Mouse (Mus musculus) hindbrain, postnatal 0 days (tissue): ENCODE data around the gene Hdac9. TPM values are rescaled to one million over a fixed set of nuclear protein-coding genes. Genes with fewer than 3 reads are reported as not detected.

Source experiments
- ATAC-seq: fragments of 200-750 bp; cut with Nextera tagmentation; 2 replicates; pipeline ENCODE4 v1.8.0; 2017; ENCODE audit warnings: mild to moderate bottlenecking, moderate TSS enrichment, moderate library complexity
- DNase-seq: peaks from one replicate; pipeline ENCODE4 v3.0.0-alpha.2; 2015; ENCODE audit warnings: low spot score
- H3K27ac ChIP-seq: fragments of 300-500 bp; sonication (generic); 2 replicates; pipeline ENCODE4 v1.5.1; 2014; ENCODE audit warnings: mild to moderate bottlenecking
- H3K27me3 ChIP-seq: fragments of 300-500 bp; sonication (generic); 2 replicates; pipeline ENCODE4 v1.6.1; 2014; ENCODE audit warnings: low read length, mixed read lengths; ENCODE audit not compliant: insufficient read depth
- H3K36me3 ChIP-seq: fragments of 300-500 bp; sonication (generic); 2 replicates; pipeline ENCODE4 v1.6.1; 2014; ENCODE audit warnings: low read length, mixed read lengths; ENCODE audit not compliant: insufficient read depth
- H3K4me1 ChIP-seq: fragments of 300-500 bp; sonication (generic); 2 replicates; pipeline ENCODE4 v1.6.1; 2014; ENCODE audit warnings: antibody characterized with exemption, low read length, mixed read lengths; ENCODE audit not compliant: insufficient read depth
- H3K4me2 ChIP-seq: fragments of 300-500 bp; sonication (generic); 2 replicates; pipeline ENCODE4 v1.6.1; 2014; ENCODE audit warnings: low read depth, mild to moderate bottlenecking, low read length, moderate library complexity, mixed read lengths
- H3K4me3 ChIP-seq: fragments of 300-500 bp; sonication (generic); 2 replicates; pipeline ENCODE4 v1.5.1; 2014; ENCODE audit warnings: low read length
- H3K9ac ChIP-seq: fragments of 300-500 bp; sonication (generic); replicated peaks from 2 replicates; pipeline ENCODE4 v1.6.1; 2014; ENCODE audit warnings: mild to moderate bottlenecking, low read length, moderate library complexity, mixed read lengths
- H3K9me3 ChIP-seq: fragments of 300-500 bp; sonication (generic); 2 replicates; pipeline ENCODE4 v1.6.1; 2016; ENCODE audit warnings: low read length, mixed read lengths
- CTCF ChIP-seq: IDR thresholded peaks from 2 replicates; pipeline ENCODE4 v1.5.1; 2016; ENCODE audit warnings: antibody characterized with exemption, control low read depth, low read depth
- WGBS: fragments of 180-500 bp; shearing (Covaris S2); extraction: QIAGEN DNeasy Blood & Tissue Kit; methylation state at CpG from one replicate; pipeline ENCODE4 v1.1.7; 2014; 5-methylcytosine and 5-hydroxymethylcytosine counted together
- polyA plus RNA-seq: library from polyadenylated mRNA; unstranded; fragments of >200 nt; fragmentation: Nextera tagmentation; extraction: Ambion mirVana; gene quantifications from 2 replicates; pipeline ENCODE4 v1.2.1, GENCODE M21; 2015
- total RNA-seq: library from RNA; depleted of rRNA; stranded (reverse); fragments of >200 nt; gene quantifications from 2 replicates; pipeline ENCODE4 v1.2.3, GENCODE M21; 2014

Gene Hdac9
- total and polyA plus RNA-seq, 2 experiments from 2014 or later, result 12.2 to 14.8 TPM

GRCm38 (mm10) chr12:34489629-34490028 is 427.3 kb downstream of the Hdac9 start:
- no peak overlapping the region for H3K9ac ChIP-seq
- H3K4me3 ChIP-seq, result no peak overlapping the region
- no peaks in the 10 kb centered on the region for H3K9me3 ChIP-seq
- no peaks in the 10 kb centered on the region for H3K27me3 ChIP-seq
- H3K27ac ChIP-seq, result no peak overlapping the region
- no peaks in the 10 kb centered on the region for H3K4me1 ChIP-seq
- no peaks in the 10 kb centered on the region for H3K36me3 ChIP-seq
- no peak for TF ChIP-seq CTCF
- H3K4me2 ChIP-seq, result no peak overlapping the region
- DNase-seq (no peak), ATAC-seq (no peak)

- Histone ChIP-seq H3K27ac (no peak overlapping the region), H3K9me3 (no peaks in the 10 kb centered on the region), H3K4me1 (no peaks in the 10 kb centered on the region), H3K4me3 (no peak overlapping the region), H3K9ac (no peak overlapping the region), H3K36me3 (no peaks in the 10 kb centered on the region), H3K4me2 (no peak overlapping the region), H3K27me3 (no peaks in the 10 kb centered on the region)
- ATAC-seq, result no peak
- 92% methylated on average over 1 of the region's 1 CpGs for WGBS
- DNase-seq, result no peak
- TF ChIP-seq CTCF, result no peak
Measured at GRCm38 (mm10) chr12:34487666-34488065, 429.2 kb downstream of the Hdac9 start.

- 80% methylated on average over 3 of the region's 3 CpGs for WGBS
- Histone ChIP-seq H3K9me3 (no peaks in the 10 kb centered on the region), H3K27me3 (no peaks in the 10 kb centered on the region), H3K36me3 (no peaks in the 10 kb centered on the region), H3K4me1 (no peaks in the 10 kb centered on the region), H3K4me2 (no peak overlapping the region), H3K27ac (no peak overlapping the region), H3K9ac (no peak overlapping the region), H3K4me3 (no peak overlapping the region)
- TF ChIP-seq CTCF, result no peak
- DNase-seq (no peak), ATAC-seq (no peak)
Measured at GRCm38 (mm10) chr12:34487021-34487420, 429.9 kb downstream of the Hdac9 start.

DNA sequence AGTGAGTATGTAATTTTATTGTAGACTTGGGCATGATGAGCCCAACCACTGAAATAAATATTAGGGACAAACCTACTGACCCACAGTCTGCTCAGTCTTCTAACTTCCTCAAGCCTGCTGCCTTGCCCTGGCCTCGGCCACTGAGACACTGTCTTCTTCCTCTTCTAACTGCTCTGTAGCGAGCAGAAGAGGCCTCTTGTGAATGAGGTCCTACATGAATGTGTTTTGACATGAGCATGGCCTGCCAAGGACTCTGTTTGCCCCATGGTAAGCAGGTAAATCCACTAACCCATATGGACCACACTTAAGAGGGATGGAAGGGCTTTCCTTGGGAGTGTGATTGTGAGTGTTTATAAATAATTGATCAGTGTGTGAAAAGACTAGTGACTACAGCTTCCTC is 430.9 kb downstream of the Hdac9 start:
- no peak overlapping the region for H3K9ac ChIP-seq
- no peak for DNase-seq
- no peaks in the 10 kb centered on the region for H3K36me3 ChIP-seq
- H3K4me3 ChIP-seq, result no peak overlapping the region
- 89% methylated on average over 2 of the region's 2 CpGs for WGBS
- no peaks in the 10 kb centered on the region for H3K27me3 ChIP-seq
- H3K27ac ChIP-seq, result no peak overlapping the region
- ATAC-seq, result no peak
- TF ChIP-seq CTCF, result no peak
- H3K4me1 ChIP-seq, result no peaks in the 10 kb centered on the region
- no peak overlapping the region for H3K4me2 ChIP-seq
- no peaks in the 10 kb centered on the region for H3K9me3 ChIP-seq

DNA sequence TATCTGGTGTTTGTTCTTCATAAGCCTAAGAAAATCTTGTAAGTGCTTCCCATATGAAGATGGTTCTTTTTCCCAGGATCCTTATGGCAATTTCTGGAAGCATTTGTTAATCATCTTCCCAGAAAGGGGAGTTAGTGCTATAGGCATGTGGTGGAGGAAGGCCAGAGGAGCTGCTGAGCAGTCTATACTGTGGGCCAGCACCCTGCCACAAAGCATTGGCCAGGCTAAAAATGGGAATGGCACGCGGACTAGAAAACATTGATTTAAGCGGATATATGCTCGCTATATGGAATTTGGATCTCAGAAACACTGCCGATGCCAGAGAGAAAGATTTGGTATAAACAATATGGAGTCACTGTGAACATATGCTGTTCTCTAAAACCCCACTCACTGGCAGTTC is 435.2 kb downstream of the Hdac9 start:
- TF ChIP-seq CTCF, result no peak
- H3K9ac ChIP-seq, result no peak overlapping the region
- 94% methylated on average over 5 of the region's 5 CpGs for WGBS
- DNase-seq (no peak), ATAC-seq (no peak)
- H3K27me3 ChIP-seq, result no peaks in the 10 kb centered on the region
- no peak overlapping the region for H3K27ac ChIP-seq
- no peak overlapping the region for H3K4me2 ChIP-seq
- no peaks in the 10 kb centered on the region for H3K36me3 ChIP-seq
- H3K4me1 ChIP-seq, result no peaks in the 10 kb centered on the region
- no peaks in the 10 kb centered on the region for H3K9me3 ChIP-seq
- H3K4me3 ChIP-seq, result no peak overlapping the region

DNA sequence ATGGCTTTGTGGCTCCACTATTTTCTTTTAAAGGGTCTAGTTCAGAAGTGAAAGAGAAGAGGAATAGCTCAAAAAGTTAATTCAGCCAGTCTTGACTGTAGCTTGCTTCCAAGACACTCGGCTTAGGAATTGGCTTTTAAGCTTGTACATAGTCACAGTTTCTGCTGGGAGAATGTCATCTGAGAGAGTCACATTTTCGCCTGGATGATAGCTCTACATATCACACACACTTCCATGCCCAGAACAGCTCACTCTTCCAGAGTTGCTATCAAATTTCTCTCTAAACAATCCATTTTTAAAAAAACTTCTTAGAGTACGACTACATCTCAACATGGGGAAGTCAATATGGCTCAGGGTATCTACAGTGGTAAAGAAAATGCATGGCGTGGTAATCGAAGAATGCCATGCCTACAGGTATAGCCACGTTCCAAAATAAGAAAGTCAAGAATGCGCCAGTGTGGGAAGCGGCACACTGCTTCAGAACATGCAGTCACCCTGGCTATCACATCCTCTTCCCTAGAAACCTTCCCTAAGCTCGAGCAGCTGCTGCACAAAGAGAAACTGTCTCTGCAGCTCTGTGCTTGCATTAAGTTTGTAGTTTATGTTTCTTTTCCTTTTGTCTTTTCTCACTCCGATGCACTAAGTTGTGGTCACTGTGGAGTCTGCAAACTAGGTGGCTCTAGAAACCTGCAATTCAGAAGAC is 443.8 kb downstream of the Hdac9 start:
- Histone ChIP-seq H3K9me3 (no peaks in the 10 kb centered on the region), H3K9ac (no peak overlapping the region), H3K27ac (no peak overlapping the region), H3K4me2 (no peak overlapping the region), H3K36me3 (no peaks in the 10 kb centered on the region), H3K4me3 (no peak overlapping the region), H3K27me3 (no peaks in the 10 kb centered on the region), H3K4me1 (no peaks in the 10 kb centered on the region)
- DNase-seq (no peak), ATAC-seq (no peak)
- WGBS, result 86% methylated on average over 10 of the region's 10 CpGs
- no peak for TF ChIP-seq CTCF

DNA sequence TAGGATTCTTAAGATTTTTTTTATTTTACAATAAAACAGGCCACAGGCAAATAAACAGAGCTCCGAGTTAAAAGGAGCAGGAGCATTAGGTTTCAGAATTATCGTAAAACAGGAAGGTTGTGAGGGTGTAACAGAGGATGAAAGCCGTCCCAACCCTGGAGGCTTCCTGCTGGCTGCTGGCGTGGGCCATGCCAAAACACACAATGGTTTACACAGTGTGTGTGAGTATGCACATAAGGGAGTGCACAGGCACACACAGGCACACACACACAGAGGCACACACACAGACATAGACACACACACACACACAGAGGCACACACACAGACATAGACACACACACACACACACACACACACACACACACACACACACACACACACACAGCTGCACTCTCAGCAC is 444.4 kb downstream of the Hdac9 start:
- H3K4me2 ChIP-seq, result no peak overlapping the region
- no peaks in the 10 kb centered on the region for H3K36me3 ChIP-seq
- no peak overlapping the region for H3K4me3 ChIP-seq
- DNase-seq (no peak), ATAC-seq (no peak)
- H3K9ac ChIP-seq, result no peak overlapping the region
- H3K27me3 ChIP-seq, result no peaks in the 10 kb centered on the region
- H3K4me1 ChIP-seq, result no peaks in the 10 kb centered on the region
- TF ChIP-seq CTCF, result no peak
- no peak overlapping the region for H3K27ac ChIP-seq
- 50% methylated on average over 4 of the region's 4 CpGs for WGBS
- H3K9me3 ChIP-seq, result no peaks in the 10 kb centered on the region
